Mouse (Mus musculus) left cerebral cortex, postnatal 4 days (tissue): Measurements from ENCODE around the gene Rbbp5. TPM values are rescaled to one million over a fixed set of nuclear protein-coding genes. Genes with fewer than 3 reads are reported as not detected.
"Not testable (repeated sequence)": the region's sequence is repeated elsewhere in the genome, so short reads cannot be mapped to it uniquely, and the experiment has no call there.

Source experiments
- DNase-seq: peaks from one replicate; pipeline ENCODE4 v3.0.0-alpha.2; 2022
- intact Hi-C: fragments of 180-260 bp; cut with DNase I; formaldehyde crosslinking; loops from one replicate; pipeline ENCODE4 v1.15.1; 2025
- total RNA-seq, 2 experiments: library from RNA; stranded (reverse); gene quantifications; 2 replicates each; pipeline ENCODE4 v1.2.3; 2021

Rbbp5 gene
- total RNA-seq = 10 to 100 TPM; 37.9 to 39.0 TPM

- intact Hi-C loops = loop anchor here (10.0 kb wide), 1 partner anchor 112 kb away; no protein-coding TSS in a partner anchor
- peak; percentile 85 for DNase-seq
These were observed at the start of gene Rbbp5 for GRCm38 (mm10) chr1:132476928-132477691. Rbbp5 (plus strand) TSS chr1:132477365.

GRCm38 (mm10) chr1:132430818-132431217 is 46.3 kb upstream of the Rbbp5 start:
- DNase-seq = peak; percentile 75

GRCm38 (mm10) chr1:132431716-132432115 is 45.4 kb upstream of the Rbbp5 start:
- intact Hi-C loops = no loop called here
- DNase-seq = peak; percentile 93

More at GRCm38 (mm10) chr1:132430818-132431217, 46.3 kb upstream of the Rbbp5 start:
- intact Hi-C loops = no loop called here

GRCm38 (mm10) chr1:132433349-132433748 is 43.8 kb upstream of the Rbbp5 start:
- intact Hi-C loops = no loop called here

GRCm38 (mm10) chr1:132434032-132434431 is 43.1 kb upstream of the Rbbp5 start:
- peak; percentile 60 for DNase-seq
- intact Hi-C loops = no loop called here

More at GRCm38 (mm10) chr1:132433349-132433748, 43.8 kb upstream of the Rbbp5 start:
- peak; percentile 75 for DNase-seq

GRCm38 (mm10) chr1:132436320-132436958 is 40.7 kb upstream of the Rbbp5 start:
- intact Hi-C loops = no loop called here

GRCm38 (mm10) chr1:132436960-132437359 is 40.2 kb upstream of the Rbbp5 start:
- intact Hi-C loops = no loop called here
- DNase-seq = no peak

More at GRCm38 (mm10) chr1:132436320-132436958, 40.7 kb upstream of the Rbbp5 start:
- DNase-seq = peak; percentile 16

- intact Hi-C loops = no loop called here
- DNase-seq = no peak
These were observed 39.8 kb upstream of the Rbbp5 start for GRCm38 (mm10) chr1:132437389-132437788.

- intact Hi-C loops = no loop called here
- DNase-seq = no peak
These were observed 36.2 kb upstream of the Rbbp5 start for GRCm38 (mm10) chr1:132440896-132441435.

- intact Hi-C loops = no loop called here
- no peak for DNase-seq
These were observed 27.4 kb upstream of the Rbbp5 start for GRCm38 (mm10) chr1:132449742-132450141.

GRCm38 (mm10) chr1:132464651-132465050 is 12.5 kb upstream of the Rbbp5 start:
- intact Hi-C loops = no loop called here

GRCm38 (mm10) chr1:132468926-132469325 is 8.2 kb upstream of the Rbbp5 start:
- intact Hi-C loops = no loop called here
- DNase-seq = peak; percentile 5

More at GRCm38 (mm10) chr1:132464651-132465050, 12.5 kb upstream of the Rbbp5 start:
- DNase-seq = no peak

- no peak for DNase-seq
- intact Hi-C loops = no loop called here
These were observed 7.6 kb upstream of the Rbbp5 start for GRCm38 (mm10) chr1:132469519-132469918.

- intact Hi-C loops = loop anchor here (10.0 kb wide), 1 partner anchor 105 kb away; no protein-coding TSS in a partner anchor
- DNase-seq = not testable (repeated sequence)
These were observed 7.1 kb upstream of the Rbbp5 start for GRCm38 (mm10) chr1:132470031-132470430.

GRCm38 (mm10) chr1:132471032-132471431 is 6.1 kb upstream of the Rbbp5 start:
- no peak for DNase-seq
- intact Hi-C loops = loop anchor here (10.0 kb wide), 1 partner anchor 106 kb away; no protein-coding TSS in a partner anchor

GRCm38 (mm10) chr1:132471499-132471898 is 5.7 kb upstream of the Rbbp5 start:
- intact Hi-C loops = loop anchor here (10.0 kb wide), 1 partner anchor 107 kb away; no protein-coding TSS in a partner anchor
- no peak for DNase-seq

GRCm38 (mm10) chr1:132472537-132472936 is 4.6 kb upstream of the Rbbp5 start:
- intact Hi-C loops = loop anchor here (10.0 kb wide), 1 partner anchor 108 kb away; no protein-coding TSS in a partner anchor
- DNase-seq = no peak

- intact Hi-C loops = loop anchor here (10.0 kb wide), 1 partner anchor 110 kb away; no protein-coding TSS in a partner anchor
- no peak for DNase-seq
These were observed 2.7 kb upstream of the Rbbp5 start for GRCm38 (mm10) chr1:132474496-132474895.

- DNase-seq = no peak
- intact Hi-C loops = loop anchor here (10.0 kb wide), 1 partner anchor 112 kb away; no protein-coding TSS in a partner anchor
These were observed 614 bp upstream of the Rbbp5 start for GRCm38 (mm10) chr1:132476575-132476927.

GRCm38 (mm10) chr1:132479438-132479837 is 2.3 kb downstream of the Rbbp5 start:
- intact Hi-C loops = loop anchor here (10.0 kb wide), 1 partner anchor 115 kb away; no protein-coding TSS in a partner anchor
- no peak for DNase-seq

GRCm38 (mm10) chr1:132481619-132482018 is 4.5 kb downstream of the Rbbp5 start:
- intact Hi-C loops = no loop called here
- no peak for DNase-seq
